Mouse (Mus musculus) bone marrow, adult 2 months (tissue): ENCODE data around the gene Zfp654. TPM values are rescaled to one million over a fixed set of nuclear protein-coding genes. Genes with fewer than 3 reads are reported as not detected.

Experiments used
- H3K27ac ChIP-seq: fragments of 200-500 bp; 2 replicates; pipeline ENCODE4 v1.5.1; 2012; ENCODE audit warnings: low read depth, mild to moderate bottlenecking, control low read depth, inconsistent platforms, low read length; ENCODE audit not compliant: control insufficient read depth, poor library complexity, insufficient read depth
- H3K4me1 ChIP-seq: fragments of 200-500 bp; 2 replicates; pipeline ENCODE4 v1.6.1; 2011; ENCODE audit warnings: low read length; ENCODE audit not compliant: control insufficient read depth, insufficient read depth
- H3K4me3 ChIP-seq: fragments of 200-500 bp; replicated peaks from 2 replicates; pipeline ENCODE3; 2011; ENCODE audit warnings: mild to moderate bottlenecking, low read depth, low read length, control low read depth; ENCODE audit not compliant: control insufficient read depth
- CTCF ChIP-seq: fragments of 200-500 bp; IDR thresholded peaks from 2 replicates; pipeline ENCODE4 v1.5.1; 2011; ENCODE audit warnings: low read length, control low read depth; ENCODE audit not compliant: control insufficient read depth, insufficient read depth
- POLR2A ChIP-seq: fragments of 200-500 bp; IDR thresholded peaks from 2 replicates; pipeline ENCODE4 v1.6.1; 2011; ENCODE audit warnings: low read depth, mild to moderate bottlenecking, control low read depth, low read length, borderline replicate concordance; ENCODE audit not compliant: control insufficient read depth
- WGBS: fragments of 180-500 bp; shearing (Covaris S2); methylation state at CpG from one replicate; pipeline ENCODE4 v1.1.7; 2018; 5-methylcytosine and 5-hydroxymethylcytosine counted together
- polyA plus RNA-seq: library from polyadenylated mRNA; stranded (reverse); fragments of >200 nt; gene quantifications from 2 replicates; pipeline ENCODE4 v1.2.4, GENCODE M21; 2011; ENCODE audit warnings: low replicate concordance; ENCODE audit not compliant: missing spikeins, insufficient read depth, insufficient read length

Zfp654 gene
- polyA plus RNA-seq, 1 experiment, result 4.6 TPM

GRCm38 (mm10) chr16:64753990-64754742 is 97.3 kb downstream of the Zfp654 start:
- H3K27ac ChIP-seq, result no peak overlapping the region
- H3K4me1 ChIP-seq, result peaks cover 1% of the 10 kb centered on the region; the same call in 1 of the 2 replicates
- TF ChIP-seq CTCF, result no peak
- TF ChIP-seq POLR2A, result no peak
- 61% methylated on average over 3 of the region's 3 CpGs for WGBS
- H3K4me3 ChIP-seq, result no peak overlapping the region

GRCm38 (mm10) chr16:64748237-64748636 is 103.2 kb downstream of the Zfp654 start:
- Histone ChIP-seq H3K4me3 (no peak overlapping the region), H3K27ac (no peak overlapping the region), H3K4me1 (no peaks in the 10 kb centered on the region)
- peak; percentile 82 for TF ChIP-seq CTCF
- TF ChIP-seq POLR2A, result no peak
- WGBS, result 11% methylated on average over 10 of the region's 10 CpGs

- WGBS, result 2% methylated on average over 4 of the region's 4 CpGs
- no peak overlapping the region for H3K4me3 ChIP-seq
- TF ChIP-seq POLR2A (no peak), CTCF (no peak)
- H3K27ac ChIP-seq, result no peak overlapping the region
- H3K4me1 ChIP-seq, result no peaks in the 10 kb centered on the region
Measured at GRCm38 (mm10) chr16:64745089-64745488, 106.4 kb downstream of the Zfp654 start.

GRCm38 (mm10) chr16:64737289-64737688 is 114.2 kb downstream of the Zfp654 start:
- Histone ChIP-seq H3K4me1 (no peaks in the 10 kb centered on the region), H3K4me3 (no peak overlapping the region), H3K27ac (no peak overlapping the region)
- TF ChIP-seq POLR2A (no peak), CTCF (no peak)
- 88% methylated on average over 5 of the region's 5 CpGs for WGBS

Other genes with a start within 250 kb of the Zfp654 start
- not detected in 2 replicates for gene Csnka2ip, start 249.2 kb downstream of the Zfp654 start, polyA plus RNA-seq
- 27.8 and 32.1 TPM in 2 replicates for gene 4930453N24Rik, start 80.5 kb downstream of the Zfp654 start, polyA plus RNA-seq
- 21.6 and 39.3 TPM in 2 replicates for gene Cggbp1, start 344 bp upstream of the Zfp654 start, polyA plus RNA-seq